Mouse (Mus musculus) lung, adult 2 months (tissue): ENCODE data around the gene Hoxd8.
A peak's percentile ranks its signal among the peaks of the same experiment; 100 is the strongest.

Experiments used
- CTCF ChIP-seq: fragments of 200-500 bp; IDR thresholded peaks from 2 replicates; pipeline ENCODE4 v1.5.1; 2011; ENCODE audit warnings: mild to moderate bottlenecking, low read length, control low read depth; ENCODE audit not compliant: insufficient read depth
- POLR2A ChIP-seq: fragments of 200-500 bp; IDR thresholded peaks from 2 replicates; pipeline ENCODE4 v1.6.1; 2011; ENCODE audit warnings: low read depth, mild to moderate bottlenecking, control low read depth, low read length, borderline replicate concordance; ENCODE audit errors: extremely low read depth

DNA sequence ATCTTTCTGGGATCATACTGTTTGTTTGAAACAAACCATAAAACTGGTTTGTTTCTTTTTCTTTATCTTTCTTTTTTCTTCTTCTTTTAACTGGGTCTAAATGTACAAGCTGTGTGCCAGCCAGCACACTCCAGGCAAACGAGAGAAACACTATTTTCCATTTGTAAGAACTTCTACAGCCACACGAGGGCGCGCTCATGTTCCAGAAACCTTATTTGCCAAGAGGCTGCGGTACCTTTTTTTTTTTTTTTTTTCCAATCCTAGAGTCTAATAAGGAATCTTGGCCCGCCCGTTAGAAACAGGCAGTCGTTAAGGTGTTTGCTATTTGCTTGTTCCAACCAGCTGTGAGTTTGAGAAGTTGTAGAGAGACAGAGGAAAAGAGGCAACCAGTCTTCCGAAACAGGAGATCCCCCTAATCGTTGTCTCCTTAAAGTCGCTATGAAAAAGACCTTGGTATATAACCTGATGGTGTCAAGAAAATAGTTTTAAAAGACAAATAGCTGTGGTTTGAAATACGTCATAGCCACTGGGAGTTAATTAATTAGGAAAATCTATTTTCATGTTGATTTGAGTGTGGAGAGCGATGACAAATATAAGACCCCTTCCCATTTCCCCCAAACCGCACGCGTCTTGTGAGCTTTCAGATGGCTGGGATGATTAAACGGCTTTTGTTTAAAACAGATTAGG lies 18.0 kb upstream of the Hoxd8 start:
- TF ChIP-seq CTCF (peak; percentile 31; the same call in 1 of the 2 replicates), POLR2A (no peak)
